Mouse (Mus musculus) right cerebral cortex, postnatal 4 days (tissue): ENCODE measurements around the gene Sycn.
"Not testable (repeated sequence)": the region's sequence is repeated elsewhere in the genome, so short reads cannot be mapped to it uniquely, and the experiment has no call there.

Source experiments
- DNase-seq: peaks from one replicate; pipeline ENCODE4 v3.0.0-alpha.2; 2022

Gene Sycn

GRCm38 (mm10) chr7:28540526-28540925 is at the start of gene Sycn:
TSS of gene Sycn (plus strand) at chr7:28540885.
- DNase-seq = no peak

GRCm38 (mm10) chr7:28490903-28491302 is 49.8 kb upstream of the Sycn start:
- no peak for DNase-seq

- DNase-seq = no peak
Observed at GRCm38 (mm10) chr7:28492310-28492709, 48.4 kb upstream of the Sycn start.

- no peak for DNase-seq
Observed at GRCm38 (mm10) chr7:28495426-28495825, 45.3 kb upstream of the Sycn start.

GRCm38 (mm10) chr7:28505585-28505984 is 35.1 kb upstream of the Sycn start:
- no peak for DNase-seq

GRCm38 (mm10) chr7:28509121-28509520 is 31.6 kb upstream of the Sycn start:
- DNase-seq = not testable (repeated sequence)

DNA sequence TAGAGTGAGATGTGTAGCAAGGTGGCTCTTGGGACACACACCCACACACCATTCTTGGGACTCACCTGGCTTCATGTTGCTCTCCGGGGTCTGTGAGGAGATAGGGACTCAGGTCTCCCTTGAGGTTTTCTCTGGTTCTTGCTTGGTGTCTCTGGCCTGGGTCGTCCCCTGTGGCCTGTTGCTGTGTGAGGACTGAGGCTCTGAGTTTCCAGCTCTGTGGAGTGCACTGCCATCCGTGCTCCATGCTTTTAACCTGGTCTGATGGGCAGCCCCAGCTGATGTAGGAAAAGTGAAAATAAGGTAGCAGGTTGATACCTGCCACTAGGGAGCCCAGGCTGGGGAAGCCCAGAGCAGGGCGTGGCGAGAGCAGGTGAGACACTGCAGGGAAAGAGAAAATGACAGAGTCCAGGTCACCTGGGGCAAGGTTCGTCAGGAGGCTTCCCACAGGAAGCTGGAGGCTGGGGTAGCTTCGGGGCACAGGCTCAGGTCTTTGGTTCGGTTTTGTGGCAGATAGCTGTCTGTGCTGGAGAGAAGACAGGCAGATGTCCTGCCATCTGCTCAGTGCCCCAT is 30.2 kb upstream of the Sycn start, which contains the start of gene Ifnl2:
Gene Ifnl2 (minus strand): TSS at position 51 of the 570 bp plus-strand sequence.
- DNase-seq = not testable (repeated sequence)

GRCm38 (mm10) chr7:28511441-28511840 is 29.2 kb upstream of the Sycn start:
- no peak for DNase-seq

- DNase-seq = not testable (repeated sequence)
Observed at GRCm38 (mm10) chr7:28522536-28522935, 18.1 kb upstream of the Sycn start, which contains the start of gene Ifnl3. TSS of gene Ifnl3 (plus strand) at chr7:28522836.

GRCm38 (mm10) chr7:28527922-28528719 is 12.6 kb upstream of the Sycn start:
- DNase-seq = peak; percentile 64

DNA sequence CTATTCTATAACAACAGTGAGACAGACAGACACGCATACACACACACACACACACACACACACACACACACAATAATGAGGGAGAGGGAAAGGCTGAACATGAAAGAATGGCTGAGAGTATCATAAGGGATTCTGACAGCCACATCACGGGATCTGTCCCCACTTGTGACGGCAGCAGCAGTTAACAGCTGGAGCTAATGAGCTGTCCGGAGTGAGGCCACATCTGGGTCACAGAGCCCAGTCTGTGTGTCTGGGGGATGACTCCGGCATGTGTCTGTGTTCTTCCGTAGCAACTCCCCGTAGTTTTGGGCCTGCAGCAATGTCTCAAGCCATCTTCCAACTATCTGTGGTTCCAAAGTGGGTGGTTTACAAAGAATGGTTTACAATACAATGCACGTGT is 8.7 kb upstream of the Sycn start:
- DNase-seq = no peak

GRCm38 (mm10) chr7:28538886-28539285 is 1.8 kb upstream of the Sycn start:
- not testable (repeated sequence) for DNase-seq

DNA sequence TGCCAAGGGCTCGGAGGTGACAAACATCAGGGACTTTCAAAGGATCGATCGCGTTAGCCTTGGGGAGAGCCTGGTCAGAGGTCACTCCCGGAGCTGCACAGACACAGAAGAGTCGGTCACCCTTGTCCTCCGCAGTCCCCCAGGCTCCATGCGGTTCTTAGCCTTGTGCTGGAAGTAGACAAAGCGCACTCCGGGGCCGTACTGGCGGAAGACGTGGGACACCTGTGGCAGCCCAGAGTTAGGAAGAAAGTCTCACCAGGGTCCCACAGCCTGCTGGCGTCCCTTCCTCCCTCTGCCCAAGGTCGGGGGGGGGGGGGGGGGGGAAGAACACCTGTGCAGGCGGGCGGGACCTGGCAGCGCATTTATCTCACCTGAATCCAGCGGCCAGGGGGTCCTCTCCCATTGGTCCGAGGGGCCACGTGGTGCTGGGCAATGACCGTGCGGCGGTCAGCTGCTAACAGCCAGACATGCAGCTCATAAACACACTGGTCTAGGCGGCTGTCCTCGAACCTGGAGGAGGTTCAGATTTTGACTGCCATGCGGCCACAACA is 3.4 kb downstream of the Sycn start:
- DNase-seq = no peak

DNA sequence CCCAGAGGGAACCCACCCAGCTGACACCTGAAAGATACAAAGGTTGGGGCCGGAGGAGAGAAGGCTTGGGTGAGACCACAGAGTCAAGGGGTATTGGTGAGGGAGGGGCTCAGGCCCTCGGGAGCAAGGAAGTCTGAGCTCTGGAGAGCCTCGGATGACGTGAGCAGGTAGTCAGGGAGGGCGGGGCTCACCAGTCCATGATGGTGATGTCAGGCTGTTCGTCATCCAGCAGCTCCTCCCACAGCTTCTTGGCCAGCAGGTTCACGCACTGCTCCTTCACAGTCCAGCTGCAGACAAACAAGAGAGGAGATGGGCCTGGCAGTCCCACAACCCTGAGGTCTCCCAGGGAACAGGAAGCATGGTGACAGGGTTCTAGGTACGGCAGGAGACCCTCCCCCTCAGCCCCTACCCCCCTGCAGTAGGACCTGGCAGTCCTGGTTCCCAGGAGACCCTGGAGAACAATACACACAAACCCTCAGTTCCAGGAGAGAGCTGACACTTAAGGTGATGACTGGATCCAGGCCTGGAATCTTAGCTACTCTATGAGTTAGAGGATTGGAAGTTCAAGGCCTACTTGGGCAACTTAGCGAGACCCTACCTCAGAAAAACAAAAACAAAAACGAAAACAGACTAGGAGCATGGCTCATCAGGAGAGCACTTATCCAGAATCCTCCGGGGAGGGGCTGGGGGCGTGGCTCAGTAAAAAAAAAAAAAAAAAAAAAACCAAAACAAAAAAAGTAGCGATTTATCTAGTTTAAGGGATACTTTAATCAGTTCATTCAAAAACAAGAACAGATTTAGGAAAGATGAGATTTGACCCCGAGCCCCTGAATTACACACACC is 4.6 kb downstream of the Sycn start:
- no peak for DNase-seq

- DNase-seq = no peak
Observed at GRCm38 (mm10) chr7:28545891-28546210, 5.2 kb downstream of the Sycn start.

DNA sequence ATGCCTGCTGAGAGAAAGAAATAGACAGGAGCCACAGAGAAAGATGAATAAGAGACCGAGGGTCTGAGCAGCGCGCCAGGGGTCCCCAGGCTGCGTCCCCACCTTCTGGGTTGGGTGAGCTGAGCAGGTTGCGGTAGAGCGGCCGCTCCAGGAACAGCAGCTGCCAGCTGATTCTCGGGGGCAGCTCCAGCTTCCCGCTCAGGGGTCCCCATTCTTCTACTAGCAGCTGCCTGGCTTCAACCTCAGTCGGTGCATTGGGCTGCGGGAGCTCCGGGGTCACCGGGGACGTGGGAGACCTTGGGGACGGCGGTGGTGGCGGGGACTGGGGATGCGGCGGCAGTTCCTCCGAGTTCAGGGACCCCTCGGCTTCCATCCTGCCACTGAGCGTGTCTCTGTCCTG is 6.0 kb downstream of the Sycn start:
- no peak for DNase-seq

DNA sequence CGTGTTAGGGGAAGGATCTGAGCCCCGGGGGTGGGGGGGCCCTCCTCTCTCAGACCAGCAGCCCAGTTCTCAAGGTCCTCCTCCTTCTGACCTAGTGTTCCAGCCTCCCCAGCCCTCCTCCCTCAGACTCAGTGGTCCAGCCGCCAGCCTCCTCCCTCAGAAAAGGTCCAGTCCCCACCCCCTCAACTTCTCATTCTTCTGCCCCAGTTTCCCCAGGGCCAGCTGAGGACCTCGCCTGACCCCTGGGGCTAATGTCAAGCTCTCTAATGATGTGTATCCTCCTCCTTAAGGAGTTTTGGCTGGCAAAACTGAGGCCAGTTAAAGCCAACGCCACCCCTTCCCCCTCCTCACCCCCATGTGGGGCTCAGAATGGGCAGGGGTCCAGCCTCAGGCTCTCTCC is 6.5 kb downstream of the Sycn start, which contains the start of gene Nccrp1:
Gene Nccrp1 (minus strand): TSS at position 101 of the 400 bp plus-strand sequence.
- DNase-seq = no peak

DNA sequence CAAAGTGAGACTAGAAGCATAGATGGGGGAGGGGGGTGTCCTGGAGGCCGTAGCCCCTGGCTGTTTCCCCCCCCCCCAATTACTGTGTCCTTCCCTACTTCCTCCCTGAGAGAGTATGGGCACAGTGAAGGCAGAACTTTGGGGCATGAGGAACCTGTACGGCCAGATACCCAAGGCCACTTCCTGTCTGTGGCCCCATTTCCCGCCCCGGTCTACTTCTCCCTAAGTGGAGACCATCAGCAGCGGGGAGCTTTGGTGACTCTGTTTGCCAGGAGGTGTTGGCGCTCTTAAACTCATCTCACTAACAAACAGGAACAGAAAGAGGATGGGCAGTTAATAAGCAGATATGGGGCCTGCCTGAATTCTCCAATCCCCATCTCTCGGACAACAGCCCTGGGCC is 6.9 kb downstream of the Sycn start:
- no peak for DNase-seq

DNA sequence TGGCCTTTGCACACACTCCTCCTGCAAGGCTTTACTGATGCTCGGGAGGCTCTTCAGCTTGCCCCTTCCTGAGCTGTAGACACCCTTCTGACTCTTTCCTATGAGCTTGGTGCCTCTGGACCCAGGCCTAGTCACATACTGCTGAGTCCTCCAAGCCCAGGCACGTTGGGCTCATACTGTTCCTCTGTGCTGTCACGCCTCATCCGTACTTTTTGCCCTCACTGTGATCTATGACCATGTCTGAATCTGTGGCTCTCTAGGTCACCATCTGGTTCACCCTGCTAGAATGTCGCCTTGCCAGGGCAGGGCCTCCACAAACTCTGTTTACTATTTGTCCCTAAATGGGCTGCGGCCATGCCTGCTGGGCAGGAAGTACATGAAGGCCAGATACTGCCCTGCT is 12.4 kb downstream of the Sycn start:
- DNase-seq = no peak

DNA sequence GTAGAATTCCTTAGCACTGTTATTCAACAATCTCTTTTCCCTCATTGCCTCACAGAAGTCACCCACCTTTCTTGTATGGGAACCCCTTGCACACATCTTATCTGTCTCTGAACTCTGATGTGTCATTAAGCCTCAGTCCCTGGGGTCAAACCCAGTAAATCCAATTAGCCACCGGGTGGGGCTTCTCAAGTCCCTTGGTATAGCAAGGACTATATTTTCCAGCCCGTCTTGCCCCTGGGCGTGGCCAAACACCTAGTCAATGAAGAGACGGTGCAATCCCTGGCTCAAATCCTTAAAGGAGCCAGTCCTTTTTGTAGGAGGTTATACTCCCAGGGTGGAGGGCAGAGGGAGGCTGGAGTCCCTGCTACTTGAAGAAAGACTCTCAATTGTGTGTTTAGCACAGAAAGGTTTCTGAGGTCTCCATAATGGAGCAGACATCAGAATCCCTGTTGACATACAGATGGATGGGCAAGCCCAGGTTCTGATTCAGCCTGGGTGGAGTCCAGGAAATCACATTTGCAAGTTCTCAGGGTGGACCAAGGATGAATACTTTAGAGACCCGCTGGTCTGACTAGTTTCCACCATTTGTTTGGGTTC is 15.4 kb downstream of the Sycn start:
- DNase-seq = no peak

DNA sequence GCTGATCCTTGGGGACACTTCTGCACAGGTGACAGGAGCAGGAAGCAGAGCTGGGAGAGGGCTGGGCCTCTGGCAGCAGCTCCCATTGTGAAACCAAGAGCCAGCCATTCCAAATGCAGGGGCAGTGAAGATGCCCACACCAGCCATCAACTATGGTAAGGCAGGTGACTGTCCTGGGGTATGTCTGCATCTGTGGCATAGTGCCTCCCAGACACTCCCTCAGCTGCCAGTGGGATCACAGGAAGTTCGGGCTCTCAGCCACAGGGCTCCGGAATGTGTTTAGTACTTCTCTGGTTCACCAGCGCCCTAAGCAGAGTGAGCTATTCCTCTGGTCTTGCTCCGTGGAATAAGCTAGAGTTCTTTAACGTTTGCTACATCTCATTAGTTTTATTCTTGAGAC is 16.4 kb downstream of the Sycn start:
- no peak for DNase-seq

GRCm38 (mm10) chr7:28557708-28558107 is 17.0 kb downstream of the Sycn start:
- no peak for DNase-seq

- DNase-seq = no peak
Observed at GRCm38 (mm10) chr7:28558486-28558885, 17.8 kb downstream of the Sycn start.
